9 mouse cellular contexts compared by ENCODE assay signal in genomic region chr9:43261941-43262340, GRCm38 (mm10). TPM values are rescaled to one million over a fixed set of nuclear protein-coding genes. Genes with fewer than 3 reads are reported as not detected.
DNase-seq lines count a peak whose midpoint lies in the region; ATAC-seq and TF ChIP-seq lines count a peak whose summit lies in the region.
"Had no signal": no experiment of that assay in that cellular context is flagged by ENCODE, and none has a peak within 500 bp of the region (broad histone marks: within the 10 kb centered on the region; RNA-seq: fewer than 3 reads in every experiment).

No protein-coding gene starts in this region.

- H3K36me3 ChIP-seq in kidney, embryonic 16.5 days (ENCODE audit: insufficient read depth, low read length), result no peaks in the 10 kb centered on the region
- H3K36me3 ChIP-seq in neural tube, embryonic 13.5 days, result no peaks in the 10 kb centered on the region
- H3K36me3 ChIP-seq in forebrain, embryonic 14.5 days (ENCODE audit: control insufficient read depth, insufficient read depth, low read length), result no peaks in the 10 kb centered on the region

- H3K9me3 ChIP-seq in kidney, embryonic 16.5 days (ENCODE audit: low read length), result no peaks in the 10 kb centered on the region
- H3K9me3 ChIP-seq in neural tube, embryonic 13.5 days, result no peaks in the 10 kb centered on the region
- H3K9me3 ChIP-seq in forebrain, embryonic 14.5 days (replicated peaks; ENCODE audit: control insufficient read depth, low read length), result no peaks in the 10 kb centered on the region

- H3K27ac ChIP-seq in layer of hippocampus, adult 2 months, result no peak overlapping the region
- H3K27ac ChIP-seq in kidney, embryonic 16.5 days (ENCODE audit: low read length), result peak overlapping the region; percentile 87
- H3K27ac ChIP-seq in neural tube, embryonic 13.5 days (replicated peaks), result peak overlapping the region; percentile 29; the same call in 1 of the 2 replicates
- H3K27ac ChIP-seq in forebrain, embryonic 14.5 days (ENCODE audit: low read depth, low read length), result no peak overlapping the region

- peak; percentile 5; the same call in 1 of the 2 replicates for ATAC-seq in kidney, embryonic 16.5 days (ENCODE audit: low FRiP score, low TSS enrichment)
- ATAC-seq in neural tube, embryonic 13.5 days (ENCODE audit: low read depth), result no peak
- ATAC-seq in forebrain, embryonic 14.5 days, result no peak

- no peak overlapping the region for H3K9ac ChIP-seq in kidney, embryonic 16.5 days (replicated peaks; ENCODE audit: low read length)
- no peak overlapping the region for H3K9ac ChIP-seq in neural tube, embryonic 13.5 days
- no peak overlapping the region for H3K9ac ChIP-seq in forebrain, embryonic 14.5 days (ENCODE audit: low read length)

- no peak overlapping the region for H3K4me2 ChIP-seq in kidney, embryonic 16.5 days (replicated peaks; ENCODE audit: low read depth, low read length)
- H3K4me2 ChIP-seq in neural tube, embryonic 13.5 days, result no peak overlapping the region
- no peak overlapping the region for H3K4me2 ChIP-seq in forebrain, embryonic 14.5 days (ENCODE audit: low read length)

- DNase-seq in layer of hippocampus, adult 2 months (ENCODE audit: low spot score in 2 of 2), result no peak
- no peak for DNase-seq in layer of hippocampus, postnatal 14 days (ENCODE audit: low spot score in 2 of 2)
- peak; percentile 54 for DNase-seq in brain, adult 2 months (ENCODE audit: low read depth, low spot score)
- no peak for DNase-seq in adrenal gland, postnatal 4 days (ENCODE audit: low spot score in 2 of 2)
- no peak for DNase-seq in layer of hippocampus, adult 9-11 months
- no peak for DNase-seq in forebrain, embryonic 14.5 days (ENCODE audit: low spot score)
- DNase-seq: heart, postnatal 10 days had no signal

- H3K4me1 ChIP-seq in kidney, embryonic 16.5 days (ENCODE audit: insufficient read depth, low read length), result peaks cover 40% of the 10 kb centered on the region
- H3K4me1 ChIP-seq in neural tube, embryonic 13.5 days (replicated peaks), result peaks cover 14% of the 10 kb centered on the region; the same call in 1 of the 2 replicates
- H3K4me1 ChIP-seq in forebrain, embryonic 14.5 days (ENCODE audit: control insufficient read depth, insufficient read depth, low read length), result 0 out of 2 replicates have a peak, but pooled peaks cover 3% of the 10 kb centered on the region

- H3K27me3 ChIP-seq in kidney, embryonic 16.5 days (ENCODE audit: insufficient read depth, low read length), result no peaks in the 10 kb centered on the region
- H3K27me3 ChIP-seq in neural tube, embryonic 13.5 days, result 0 out of 2 replicates have a peak, but pooled peaks cover 20% of the 10 kb centered on the region
- no peaks in the 10 kb centered on the region for H3K27me3 ChIP-seq in forebrain, embryonic 14.5 days (replicated peaks; ENCODE audit: control insufficient read depth, insufficient read depth, low read length)

- TF ChIP-seq CTCF in layer of hippocampus, adult 2 months (conservative IDR thresholded peaks at IDR 0.05), result peak; percentile 21; the same call in 1 of the 2 replicates

- whole genome bisulfite sequencing in kidney, embryonic 16.5 days, result 24% methylated on average over 2 of the region's 2 CpGs
- WGBS in neural tube, embryonic 13.5 days, result 50% methylated on average over 2 of the region's 2 CpGs
- WGBS in forebrain, embryonic 14.5 days, result 60% methylated on average over 2 of the region's 2 CpGs

- H3K4me3 ChIP-seq in layer of hippocampus, adult 2 months, result no peak overlapping the region
- H3K4me3 ChIP-seq in kidney, embryonic 16.5 days (ENCODE audit: low read length), result no peak overlapping the region
- no peak overlapping the region for H3K4me3 ChIP-seq in neural tube, embryonic 13.5 days
- H3K4me3 ChIP-seq in forebrain, embryonic 14.5 days (ENCODE audit: low read depth, low read length), result no peak overlapping the region

RNA-seq across cellular contexts. Expression of gene Oaf, which starts 22.2 kb away (rescaled TPM):
- 10 to 100 TPM; 18.6 to 19.5 TPM for total RNA-seq in layer of hippocampus, adult 2 months (2021)
- 10 to 100 TPM; 18.2 to 24.4 TPM for total RNA-seq in layer of hippocampus, postnatal 14 days (2021)
- 46.6 and 63.8 TPM in 2 replicates for polyA plus RNA-seq in kidney, embryonic 16.5 days (2015; fragmentation: Nextera tagmentation; extraction: Ambion mirVana)
- polyA plus RNA-seq in neural tube, embryonic 13.5 days (2015; fragmentation: Nextera tagmentation; extraction: Ambion mirVana), result 17.3 and 21.1 TPM in 2 replicates
- 10 to 100 TPM; 31.6 to 32.2 TPM for total RNA-seq in adrenal gland, postnatal 4 days (2021)
- polyA plus RNA-seq in forebrain, embryonic 14.5 days (2014; fragmentation: Nextera tagmentation; extraction: Ambion mirVana), result 7.0 and 10.3 TPM in 2 replicates

RNA-seq across cellular contexts. Expression of gene Trim29, which starts 48.7 kb away (rescaled TPM):
- under 1 TPM; 0.32 to 0.44 TPM for total RNA-seq in layer of hippocampus, adult 2 months (2021)
- total RNA-seq in layer of hippocampus, postnatal 14 days (2021), result under 1 TPM; 0.44 to 0.67 TPM
- 1.1 and 2.0 TPM in 2 replicates for polyA plus RNA-seq in kidney, embryonic 16.5 days (2015; fragmentation: Nextera tagmentation; extraction: Ambion mirVana)
- polyA plus RNA-seq in neural tube, embryonic 13.5 days (2015; fragmentation: Nextera tagmentation; extraction: Ambion mirVana), result 0.34 and 0.38 TPM in 2 replicates
- under 1 TPM in 1 of 2 experiments, not detected in 1; 0.25 TPM for total RNA-seq in adrenal gland, postnatal 4 days (2021)
- not detected in 2 replicates for polyA plus RNA-seq in forebrain, embryonic 14.5 days (2014; fragmentation: Nextera tagmentation; extraction: Ambion mirVana)

RNA-seq across cellular contexts. Expression of gene Pou2f3, which starts 51.8 kb away (rescaled TPM):
- under 1 TPM; 0.22 to 0.33 TPM for total RNA-seq in layer of hippocampus, adult 2 months (2021)
- total RNA-seq in layer of hippocampus, postnatal 14 days (2021), result not detected
- polyA plus RNA-seq in kidney, embryonic 16.5 days (2015; fragmentation: Nextera tagmentation; extraction: Ambion mirVana), result 0.15 and 0.18 TPM in 2 replicates
- not detected in 2 replicates for polyA plus RNA-seq in neural tube, embryonic 13.5 days (2015; fragmentation: Nextera tagmentation; extraction: Ambion mirVana)
- under 1 TPM in 1 of 2 experiments, not detected in 1; 0.14 TPM for total RNA-seq in adrenal gland, postnatal 4 days (2021)
- polyA plus RNA-seq in forebrain, embryonic 14.5 days (2014; fragmentation: Nextera tagmentation; extraction: Ambion mirVana), result not detected in 2 replicates

Comparison
In these comparisons a context has a peak if more than half of its experiments do, and no peak if none do; other contexts are left out.
1. H3K27ac ChIP-seq: peak in kidney, embryonic 16.5 days (single experiment) and neural tube, embryonic 13.5 days (single experiment); none in layer of hippocampus, adult 2 months (single experiment) and forebrain, embryonic 14.5 days (single experiment).